Mouse (Mus musculus) E14TG2a.4 (cell line): Measurements from ENCODE around the gene Cuta.

Source experiments
- CTCF ChIP-seq: conservative IDR thresholded peaks from 2 replicates; pipeline ENCODE4 v1.5.1; 2014; ENCODE audit warnings: low read length
- POU5F1 ChIP-seq: IDR thresholded peaks from 2 replicates; pipeline ENCODE4 v1.6.1; 2014; ENCODE audit warnings: low read length, borderline replicate concordance

GRCm38 (mm10) chr17:26948316-26949050 lies 9.1 kb upstream of the Cuta start:
- TF ChIP-seq CTCF: no peak
- no peak for TF ChIP-seq POU5F1
